Mouse (Mus musculus): ENCODE results near the gene Itpa. TPM values are rescaled to one million over a fixed set of nuclear protein-coding genes. Genes with fewer than 3 reads are reported as not detected.

The Itpa gene
- polyA plus RNA-seq (2012; rRNA removed) = 23.8 and 24.5 TPM in 2 replicates

GRCm38 (mm10) chr2:130667559-130667958 is at the start of gene Itpa:
Gene Itpa, plus strand, starts transcription at chr2:130667610.

GRCm38 (mm10) chr2:130629839-130630203 is 37.6 kb upstream of the Itpa start, which contains the start of the genes Fastkd5 and Ubox5:
Gene Fastkd5, minus strand, starts transcription at chr2:130630027.
Gene Ubox5, minus strand, starts transcription at chr2:130630038.

GRCm38 (mm10) chr2:130642684-130643369 is 24.6 kb upstream of the Itpa start, which contains the start of gene Lzts3:
Gene Lzts3, minus strand, starts transcription at chr2:130642803.

GRCm38 (mm10) chr2:130664102-130664701 is 3.2 kb upstream of the Itpa start, which contains the start of gene Ddrgk1:
Gene Ddrgk1, minus strand, starts transcription at chr2:130664659.

GRCm38 (mm10) chr2:130697153-130697810 is 29.9 kb downstream of the Itpa start, which contains the start of gene Slc4a11:
Gene Slc4a11, minus strand, starts transcription at chr2:130697519.

Other genes with a start within 250 kb of the Itpa start
- 30.3 and 37.0 TPM in 2 replicates for gene Vps16, start 243.3 kb upstream of the Itpa start, polyA plus RNA-seq (2012; rRNA removed)
- 8.6 and 9.5 TPM in 2 replicates for gene Pced1a, start 242.9 kb upstream of the Itpa start, polyA plus RNA-seq (2012; rRNA removed)
- 19.0 and 19.6 TPM in 2 replicates for gene Ptpra, start 217.3 kb upstream of the Itpa start, polyA plus RNA-seq (2012; rRNA removed)
- 19.6 and 20.9 TPM in 2 replicates for gene Mrps26, start 103.9 kb upstream of the Itpa start, polyA plus RNA-seq (2012; rRNA removed)
- gene Oxt, start 91.4 kb upstream of the Itpa start, polyA plus RNA-seq (2012; rRNA removed) = not detected in 2 replicates
- not detected in 2 replicates for gene Avp, start 85.1 kb upstream of the Itpa start, polyA plus RNA-seq (2012; rRNA removed)
- 3.1 and 3.3 TPM in 2 replicates for gene Fastkd5, start 37.6 kb upstream of the Itpa start, polyA plus RNA-seq (2012; rRNA removed)
- gene Ubox5, start 37.6 kb upstream of the Itpa start, polyA plus RNA-seq (2012; rRNA removed) = 2.2 and 2.4 TPM in 2 replicates
- gene Lzts3, start 24.8 kb upstream of the Itpa start, polyA plus RNA-seq (2012; rRNA removed) = 4.8 and 5.6 TPM in 2 replicates
- gene Ddrgk1, start 3.0 kb upstream of the Itpa start, polyA plus RNA-seq (2012; rRNA removed) = 41.7 and 44.2 TPM in 2 replicates
- 0.10 and 0.15 TPM in 2 replicates for gene Slc4a11, start 29.9 kb downstream of the Itpa start, polyA plus RNA-seq (2012; rRNA removed)
- 6.8 and 7.3 TPM in 2 replicates for gene 4930402H24Rik, start 238.8 kb downstream of the Itpa start, polyA plus RNA-seq (2012; rRNA removed)
- gene Atrn, start 238.9 kb downstream of the Itpa start, polyA plus RNA-seq (2012; rRNA removed) = 10.8 and 11.2 TPM in 2 replicates